Mouse (Mus musculus) intestine, embryonic 14.5 days (tissue): ENCODE measurements around the gene Sp2. TPM values are rescaled to one million over a fixed set of nuclear protein-coding genes. Genes with fewer than 3 reads are reported as not detected.

Experiments used
- ATAC-seq: fragments of 200-750 bp; cut with Nextera tagmentation; replicated peaks from 2 replicates; pipeline ENCODE4 v1.8.0; 2017; ENCODE audit warnings: low read depth, moderate number of reproducible peaks, moderate TSS enrichment, moderate library complexity; ENCODE audit not compliant: low FRiP score, low TSS enrichment
- DNase-seq: peaks from one replicate; pipeline ENCODE4 v3.0.0-alpha.2; 2018; ENCODE audit warnings: low spot score
- H3K27ac ChIP-seq: fragments of 300-500 bp; sonication (generic); 2 replicates; pipeline ENCODE4 v1.5.1; 2014; ENCODE audit warnings: low read depth, mild to moderate bottlenecking, control low read depth
- H3K27me3 ChIP-seq: fragments of 300-500 bp; sonication (generic); replicated peaks from 2 replicates; pipeline ENCODE4 v1.6.1; 2014; ENCODE audit warnings: low read length, control low read depth; ENCODE audit not compliant: control insufficient read depth, insufficient read depth
- H3K36me3 ChIP-seq: fragments of 300-500 bp; sonication (generic); 2 replicates; pipeline ENCODE4 v1.6.1; 2014; ENCODE audit warnings: low read length, control low read depth; ENCODE audit not compliant: control insufficient read depth, insufficient read depth
- H3K4me1 ChIP-seq: fragments of 300-500 bp; sonication (generic); replicated peaks from 2 replicates; pipeline ENCODE4 v1.6.1; 2014; ENCODE audit warnings: low read length, control low read depth, mixed read lengths; ENCODE audit not compliant: control insufficient read depth, insufficient read depth
- H3K4me2 ChIP-seq: fragments of 300-500 bp; sonication (generic); 2 replicates; pipeline ENCODE4 v1.6.1; 2014; ENCODE audit warnings: low read length
- H3K4me3 ChIP-seq: fragments of 300-500 bp; sonication (generic); 2 replicates; pipeline ENCODE4 v1.5.1; 2014; ENCODE audit warnings: low read depth, low read length, control low read depth, mixed read lengths
- H3K9ac ChIP-seq: fragments of 300-500 bp; sonication (generic); 2 replicates; pipeline ENCODE4 v1.6.1; 2014; ENCODE audit warnings: mild to moderate bottlenecking, low read length
- H3K9me3 ChIP-seq: fragments of 300-500 bp; sonication (generic); 2 replicates; pipeline ENCODE4 v1.6.1; 2016; ENCODE audit warnings: low read length, control low read depth; ENCODE audit not compliant: control insufficient read depth
- WGBS: fragments of 180-500 bp; shearing (Covaris S2); extraction: QIAGEN DNeasy Blood & Tissue Kit; methylation state at CpG from one replicate; pipeline ENCODE4 v1.1.7; 2014; 5-methylcytosine and 5-hydroxymethylcytosine counted together
- polyA plus RNA-seq: library from polyadenylated mRNA; unstranded; fragments of >200 nt; fragmentation: Nextera tagmentation; extraction: Ambion mirVana; gene quantifications from 2 replicates; pipeline ENCODE4 v1.2.1, GENCODE M21; 2014

The Sp2 gene
- polyA plus RNA-seq, 1 experiment from 2014 or later, result 18.6 TPM

DNA sequence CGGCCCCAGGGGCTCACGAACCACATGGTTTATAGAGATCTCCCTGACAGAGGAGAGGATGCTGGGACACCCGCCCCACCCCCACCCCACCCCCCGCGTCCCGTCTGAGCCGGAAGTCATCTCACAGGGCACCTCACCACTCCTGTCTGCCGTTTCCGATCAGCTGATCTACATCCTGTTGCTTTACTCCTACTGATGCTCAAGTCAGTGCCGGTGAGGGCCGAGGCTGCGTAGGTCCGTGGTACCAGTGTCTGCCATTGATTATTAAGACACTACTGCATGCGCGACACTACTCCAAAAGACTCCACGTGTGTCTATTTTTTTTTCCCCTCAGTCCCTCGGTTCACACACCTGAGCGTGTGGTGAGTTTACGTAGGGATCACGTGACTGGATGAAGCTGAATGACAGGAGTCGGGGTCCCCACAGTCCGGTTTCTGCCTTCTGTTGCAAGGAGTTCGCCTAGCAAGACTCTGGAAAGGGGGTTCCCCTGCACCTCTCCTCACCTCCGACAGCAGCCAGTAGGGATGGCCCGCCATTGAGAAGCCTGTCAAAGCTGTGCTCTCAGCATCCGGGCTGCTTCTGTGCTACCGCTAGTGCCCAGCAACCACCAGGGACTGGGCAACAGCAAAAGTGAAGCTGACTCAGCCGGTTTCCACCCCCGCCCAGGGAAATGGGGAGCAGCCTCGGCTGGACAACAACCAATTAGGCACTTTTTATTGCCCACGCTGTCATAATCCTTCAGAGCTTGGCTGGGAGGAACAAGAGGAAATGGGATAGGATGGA lies 5.3 kb upstream of the Sp2 start:
- Histone ChIP-seq H3K9me3 (no peaks in the 10 kb centered on the region), H3K27ac (no peak overlapping the region), H3K9ac (no peak overlapping the region), H3K4me2 (peak overlapping the region; percentile 50), H3K36me3 (no peaks in the 10 kb centered on the region), H3K27me3 (0 out of 2 replicates have a peak, but pooled peaks cover 7% of the 10 kb centered on the region), H3K4me1 (peaks cover 28% of the 10 kb centered on the region), H3K4me3 (peak overlapping the region; percentile 8; the same call in 1 of the 2 replicates)
- ATAC-seq (peak; percentile 32), DNase-seq (peak; percentile 65)
- 7% methylated on average over 31 of the region's 31 CpGs for WGBS

DNA sequence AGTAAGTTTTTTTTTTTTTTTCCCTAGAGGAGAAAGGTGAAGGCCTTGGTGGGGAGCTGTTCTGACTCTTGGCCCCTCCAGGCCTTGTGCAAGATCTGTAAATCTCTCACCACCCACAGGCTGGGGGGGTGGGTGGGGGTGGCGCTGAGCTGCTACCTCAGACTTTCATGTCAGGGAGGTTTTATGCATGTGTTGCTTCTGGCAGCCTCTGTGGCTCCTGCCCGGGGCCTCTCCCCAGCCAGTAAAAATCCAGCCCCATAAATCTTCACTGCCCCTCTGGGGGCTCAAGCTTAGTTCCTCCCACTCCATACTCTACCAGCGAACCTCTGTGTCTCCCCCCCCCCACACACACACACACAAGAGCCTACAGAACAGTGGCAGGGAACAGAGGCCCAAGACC lies 3.7 kb upstream of the Sp2 start:
- Histone ChIP-seq H3K9me3 (no peaks in the 10 kb centered on the region), H3K36me3 (no peaks in the 10 kb centered on the region), H3K27ac (no peak overlapping the region), H3K4me1 (peaks cover 15% of the 10 kb centered on the region), H3K27me3 (0 out of 2 replicates have a peak, but pooled peaks cover 7% of the 10 kb centered on the region), H3K4me3 (no peak overlapping the region), H3K4me2 (no peak overlapping the region), H3K9ac (no peak overlapping the region)
- ATAC-seq (no peak), DNase-seq (no peak)
- 21% methylated on average over 3 of the region's 3 CpGs for WGBS

DNA sequence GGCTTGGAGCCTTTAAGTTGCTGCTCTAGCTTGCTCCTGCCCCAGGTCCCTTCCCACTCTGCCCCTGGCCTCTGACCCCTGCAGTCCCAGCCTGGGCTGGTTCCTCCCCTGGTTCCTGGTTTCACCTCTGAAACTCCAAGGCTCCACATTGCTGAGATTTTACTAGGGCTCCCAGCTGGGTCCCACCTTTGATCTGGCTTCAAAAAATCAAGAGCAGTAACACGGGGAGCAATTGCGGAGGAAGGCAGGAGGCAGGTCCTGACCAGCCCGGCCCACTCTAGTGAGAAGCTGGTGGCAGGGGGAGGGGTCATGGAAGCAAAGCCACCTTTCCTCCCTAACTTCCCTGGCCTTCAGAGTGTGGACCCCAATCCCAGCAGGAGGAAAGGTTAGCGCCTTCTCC lies 2.1 kb upstream of the Sp2 start:
- Histone ChIP-seq H3K36me3 (no peaks in the 10 kb centered on the region), H3K4me2 (no peak overlapping the region), H3K27me3 (0 out of 2 replicates have a peak, but pooled peaks cover 7% of the 10 kb centered on the region), H3K9me3 (no peaks in the 10 kb centered on the region), H3K27ac (no peak overlapping the region), H3K4me1 (peaks cover 12% of the 10 kb centered on the region), H3K9ac (no peak overlapping the region), H3K4me3 (no peak overlapping the region)
- no peak for ATAC-seq
- 30% methylated on average over 4 of the region's 4 CpGs for WGBS
- no peak for DNase-seq

DNA sequence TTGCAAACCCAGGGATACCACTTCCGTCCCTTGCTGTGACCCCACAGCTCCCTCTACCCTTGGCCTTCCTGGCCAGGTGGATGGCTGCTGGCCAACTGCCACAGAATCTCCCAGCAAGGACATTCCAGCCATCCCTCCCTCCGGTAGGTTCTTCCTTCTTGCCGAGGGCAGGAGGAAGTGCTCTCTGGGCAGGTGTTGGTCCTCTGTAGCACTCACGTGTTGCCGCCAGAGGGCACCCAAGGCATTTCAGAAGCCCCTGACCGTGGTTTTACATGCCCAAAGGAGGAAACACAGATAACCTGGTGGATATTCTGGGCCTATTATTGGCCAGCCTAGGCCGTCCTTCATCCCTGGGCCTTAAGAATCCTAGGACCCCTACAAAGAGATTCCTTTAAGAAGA lies 404 bp downstream of the Sp2 start:
- Histone ChIP-seq H3K27ac (no peak overlapping the region), H3K9ac (no peak overlapping the region), H3K4me3 (no peak overlapping the region), H3K4me1 (peaks cover 6% of the 10 kb centered on the region), H3K9me3 (no peaks in the 10 kb centered on the region), H3K36me3 (no peaks in the 10 kb centered on the region), H3K4me2 (0 out of 2 replicates have a peak overlapping the region, but pooled peaks have one; percentile 11), H3K27me3 (0 out of 2 replicates have a peak, but pooled peaks cover 7% of the 10 kb centered on the region)
- WGBS, result 4% methylated on average over 7 of the region's 7 CpGs
- DNase-seq (peak; percentile 90), ATAC-seq (no peak)

DNA sequence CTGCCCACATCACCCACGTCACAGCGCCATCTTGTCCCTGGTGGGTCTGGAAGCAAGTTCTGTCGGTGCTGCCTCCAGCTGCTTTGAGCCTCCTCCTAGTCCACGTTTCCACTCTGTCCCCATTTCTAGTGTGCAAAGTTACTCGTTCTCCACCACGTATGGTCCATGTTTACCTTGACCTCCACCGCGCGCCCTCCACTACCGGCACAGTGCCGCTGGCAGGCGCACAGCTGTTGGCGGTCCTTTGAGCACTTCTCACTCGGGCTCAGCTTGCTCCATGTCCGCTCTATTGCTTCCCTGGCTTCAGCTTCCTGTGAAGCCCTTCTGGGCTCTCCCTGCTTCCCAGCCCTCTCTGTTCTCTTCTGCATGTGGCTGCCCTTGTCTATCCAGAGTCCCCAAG lies 1.3 kb downstream of the Sp2 start:
- Histone ChIP-seq H3K36me3 (no peaks in the 10 kb centered on the region), H3K27me3 (0 out of 2 replicates have a peak, but pooled peaks cover 7% of the 10 kb centered on the region), H3K9me3 (no peaks in the 10 kb centered on the region), H3K9ac (no peak overlapping the region), H3K4me2 (no peak overlapping the region), H3K27ac (no peak overlapping the region), H3K4me1 (peaks cover 6% of the 10 kb centered on the region), H3K4me3 (no peak overlapping the region)
- ATAC-seq, result no peak
- DNase-seq, result no peak
- 67% methylated on average over 15 of the region's 15 CpGs for WGBS

DNA sequence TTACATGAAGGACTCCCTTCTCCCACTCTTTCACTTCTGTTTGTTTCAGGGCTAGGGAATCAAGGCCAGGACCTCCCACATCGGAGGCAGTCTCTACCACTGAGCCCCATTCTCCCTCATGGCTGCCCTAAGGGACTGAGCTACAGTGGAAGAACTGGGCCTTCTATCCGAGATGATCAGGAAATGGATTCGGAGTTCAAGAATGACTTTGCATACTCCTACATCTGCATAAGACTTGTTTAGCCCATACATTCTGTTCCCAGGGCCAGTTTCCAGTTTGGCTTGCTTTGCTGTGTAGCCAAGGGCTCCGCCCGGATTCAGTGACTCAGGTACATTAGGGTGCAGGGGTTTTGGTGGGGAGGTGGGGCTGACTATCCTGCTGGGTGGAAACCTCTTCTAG lies 2.7 kb downstream of the Sp2 start:
- no peak overlapping the region for H3K4me2 ChIP-seq
- 0 out of 2 replicates have a peak, but pooled peaks cover 4% of the 10 kb centered on the region for H3K27me3 ChIP-seq
- peaks cover 15% of the 10 kb centered on the region for H3K4me1 ChIP-seq
- no peak overlapping the region for H3K9ac ChIP-seq
- no peaks in the 10 kb centered on the region for H3K36me3 ChIP-seq
- no peak overlapping the region for H3K4me3 ChIP-seq
- WGBS, result 82% methylated on average over 5 of the region's 5 CpGs
- ATAC-seq (no peak), DNase-seq (no peak)
- H3K9me3 ChIP-seq, result no peaks in the 10 kb centered on the region
- H3K27ac ChIP-seq, result no peak overlapping the region

DNA sequence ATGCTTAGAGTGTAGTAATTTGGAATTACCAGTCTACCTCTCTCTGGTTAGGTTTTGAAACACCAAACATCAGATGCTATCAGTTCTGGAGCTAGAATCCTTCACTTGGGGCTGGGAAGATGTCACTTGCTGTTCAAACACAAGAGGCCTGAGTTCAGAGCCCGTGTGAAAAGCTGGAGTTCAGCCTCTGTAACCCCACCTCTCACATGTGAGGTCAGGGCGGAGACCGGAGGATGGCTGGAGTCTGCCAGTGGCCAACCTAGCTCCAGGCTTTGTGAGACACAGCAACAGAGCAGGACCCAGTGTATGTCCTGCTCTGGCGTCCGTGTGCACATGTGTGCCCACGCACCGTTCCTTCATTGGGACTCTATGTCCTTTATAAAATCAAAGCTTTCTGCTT lies 3.4 kb downstream of the Sp2 start:
- Histone ChIP-seq H3K4me3 (no peak overlapping the region), H3K9me3 (no peaks in the 10 kb centered on the region), H3K4me2 (no peak overlapping the region), H3K9ac (no peak overlapping the region), H3K4me1 (peaks cover 15% of the 10 kb centered on the region), H3K27ac (no peak overlapping the region), H3K36me3 (no peaks in the 10 kb centered on the region), H3K27me3 (0 out of 2 replicates have a peak, but pooled peaks cover 3% of the 10 kb centered on the region)
- 80% methylated on average over 7 of the region's 7 CpGs for WGBS
- no peak for ATAC-seq
- no peak for DNase-seq

DNA sequence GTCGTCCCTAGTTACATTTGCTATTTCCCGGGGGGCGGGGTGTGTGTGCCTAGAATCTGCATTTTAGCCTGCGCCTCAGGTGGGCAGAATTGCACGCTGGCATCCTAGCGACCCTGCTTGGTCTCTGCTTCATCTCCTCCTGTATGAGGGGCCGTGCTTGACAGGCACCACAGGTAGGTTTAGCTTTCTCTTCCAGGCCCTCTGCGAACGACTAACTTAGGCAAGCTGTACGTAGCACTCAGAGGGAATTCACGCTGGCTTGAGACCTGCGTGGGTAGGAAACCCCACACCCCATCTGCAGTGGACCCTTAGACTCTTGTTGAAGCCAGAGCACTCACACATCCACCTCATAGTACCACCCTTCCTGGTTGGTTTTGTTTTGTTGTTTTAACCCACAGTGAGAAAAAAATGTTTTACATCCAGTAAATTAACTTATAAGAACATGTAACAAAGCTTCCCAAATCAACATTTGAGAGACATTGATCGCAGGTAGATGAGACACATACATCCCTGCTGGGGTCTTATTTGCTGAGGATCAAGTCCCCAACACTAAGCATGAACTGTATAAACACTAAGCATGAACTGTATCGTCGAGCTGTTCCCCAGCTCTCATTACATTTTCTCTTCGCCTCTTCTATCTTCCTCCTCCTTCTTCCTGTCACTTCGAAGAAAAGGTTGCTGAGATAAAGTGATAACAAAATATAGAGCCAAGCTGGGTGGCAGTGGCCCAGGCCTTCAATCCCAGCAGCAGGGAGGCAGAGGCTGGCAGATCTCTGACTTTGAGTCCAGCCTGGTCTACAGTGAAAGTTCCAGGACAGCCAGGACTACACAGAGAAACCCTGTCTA lies 4.1 kb downstream of the Sp2 start:
- no peaks in the 10 kb centered on the region for H3K36me3 ChIP-seq
- peaks cover 15% of the 10 kb centered on the region for H3K4me1 ChIP-seq
- H3K27ac ChIP-seq, result peak overlapping the region; percentile 74
- 30% methylated on average over 17 of the region's 17 CpGs for WGBS
- H3K4me2 ChIP-seq, result peak overlapping the region; percentile 84
- ATAC-seq (no peak), DNase-seq (no peak)
- no peaks in the 10 kb centered on the region for H3K9me3 ChIP-seq
- H3K27me3 ChIP-seq, result no peaks in the 10 kb centered on the region
- peak overlapping the region; percentile 58 for H3K9ac ChIP-seq
- H3K4me3 ChIP-seq, result peak overlapping the region; percentile 55
